Mouse (Mus musculus) left cerebral cortex, adult 11 months (tissue): ENCODE measurements around the gene Rasal2.

Experiments
- DNase-seq: peaks from one replicate; pipeline ENCODE4 v3.0.0; 2022; ENCODE audit warnings: low spot score

The Rasal2 gene

GRCm38 (mm10) chr1:157334834-157335233 is 77.6 kb downstream of the Rasal2 start:
- DNase-seq: no peak

GRCm38 (mm10) chr1:157328068-157328467 is 84.3 kb downstream of the Rasal2 start:
- no peak for DNase-seq

GRCm38 (mm10) chr1:157323091-157323490 is 89.3 kb downstream of the Rasal2 start:
- no peak for DNase-seq

GRCm38 (mm10) chr1:157318896-157319295 is 93.5 kb downstream of the Rasal2 start:
- no peak for DNase-seq

GRCm38 (mm10) chr1:157301266-157301665 is 111.1 kb downstream of the Rasal2 start:
- no peak for DNase-seq

- no peak for DNase-seq
These were observed 112.8 kb downstream of the Rasal2 start for GRCm38 (mm10) chr1:157299559-157299958.

GRCm38 (mm10) chr1:157298990-157299389 is 113.4 kb downstream of the Rasal2 start:
- no peak for DNase-seq

GRCm38 (mm10) chr1:157297137-157297536 is 115.3 kb downstream of the Rasal2 start:
- no peak for DNase-seq

GRCm38 (mm10) chr1:157295868-157296267 is 116.5 kb downstream of the Rasal2 start:
- DNase-seq: no peak

- no peak for DNase-seq
These were observed 122.2 kb downstream of the Rasal2 start for GRCm38 (mm10) chr1:157290173-157290572.

GRCm38 (mm10) chr1:157289251-157289650 is 123.1 kb downstream of the Rasal2 start:
- no peak for DNase-seq

- DNase-seq: peak; percentile 27
These were observed 125.8 kb downstream of the Rasal2 start for GRCm38 (mm10) chr1:157286561-157286960.

GRCm38 (mm10) chr1:157285366-157285765 is 127.0 kb downstream of the Rasal2 start:
- DNase-seq: no peak

- DNase-seq: no peak
These were observed 131.6 kb downstream of the Rasal2 start for GRCm38 (mm10) chr1:157280781-157281180.

GRCm38 (mm10) chr1:157275672-157276307 is 136.6 kb downstream of the Rasal2 start:
- DNase-seq: no peak

GRCm38 (mm10) chr1:157267894-157268293 is 144.5 kb downstream of the Rasal2 start:
- no peak for DNase-seq

GRCm38 (mm10) chr1:157256562-157256961 is 155.8 kb downstream of the Rasal2 start:
- peak; percentile 27 for DNase-seq

- DNase-seq: no peak
These were observed 156.6 kb downstream of the Rasal2 start for GRCm38 (mm10) chr1:157255776-157256175.

GRCm38 (mm10) chr1:157253600-157254490 is 158.6 kb downstream of the Rasal2 start:
- no peak for DNase-seq

GRCm38 (mm10) chr1:157248112-157248511 is 164.3 kb downstream of the Rasal2 start:
- DNase-seq: no peak

GRCm38 (mm10) chr1:157247341-157247740 is 165.1 kb downstream of the Rasal2 start:
- no peak for DNase-seq

GRCm38 (mm10) chr1:157246779-157247178 is 165.6 kb downstream of the Rasal2 start:
- no peak for DNase-seq

- DNase-seq: no peak
These were observed 168.0 kb downstream of the Rasal2 start for GRCm38 (mm10) chr1:157244453-157244790.
